ENCODE assay signal across 9 mouse cellular contexts in the genomic region with DNA sequence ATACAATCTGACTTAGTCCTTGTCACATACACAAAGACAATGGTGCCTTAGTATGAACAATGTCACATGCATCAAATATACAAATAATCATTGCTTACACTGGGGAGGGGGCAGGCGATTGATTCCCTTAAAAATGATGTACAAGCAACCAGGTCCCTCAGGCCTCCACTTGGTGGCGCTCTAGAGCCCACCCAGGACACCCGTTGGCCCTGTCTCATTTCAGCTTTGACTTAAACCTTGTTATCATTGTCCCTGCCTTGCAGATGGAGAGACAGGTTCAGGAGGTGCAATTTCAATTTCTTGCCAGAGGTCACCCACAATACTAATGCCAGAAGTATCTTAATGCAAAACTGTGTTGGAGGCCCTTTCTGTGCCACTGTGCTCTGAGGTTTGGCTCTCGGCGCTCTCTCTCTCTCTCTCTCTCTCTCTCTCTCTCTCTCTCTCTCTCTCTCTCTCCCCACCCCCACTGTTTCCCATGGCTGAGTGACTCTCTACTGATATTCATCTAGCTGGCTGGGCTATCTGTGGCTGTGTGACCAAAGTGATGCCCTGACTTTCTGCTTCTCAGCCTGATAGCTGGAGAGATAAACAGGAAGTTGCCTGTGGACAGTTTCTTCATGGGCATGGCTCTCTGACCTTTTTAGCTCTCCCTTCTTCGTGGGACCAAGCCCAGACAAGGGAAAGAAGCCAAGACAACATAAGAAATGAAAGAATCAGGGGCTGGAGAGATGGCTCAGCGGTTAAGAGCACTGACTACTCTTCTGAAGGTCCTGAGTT. TPM values are rescaled to one million over a fixed set of nuclear protein-coding genes. Genes with fewer than 3 reads are reported as not detected.
DNase-seq lines count a peak whose midpoint lies in the region; ATAC-seq lines count a peak whose summit lies in the region.
"Had no signal": no experiment of that assay in that cellular context is flagged by ENCODE, and none has a peak within 500 bp of the region (broad histone marks: within the 10 kb centered on the region; RNA-seq: fewer than 3 reads in every experiment).

No protein-coding gene starts in this region.

- no peak overlapping the region for H3K27ac ChIP-seq in intestine, embryonic 14.5 days (ENCODE audit: low read depth)
- no peak overlapping the region for H3K27ac ChIP-seq in intestine, embryonic 15.5 days
- peak overlapping the region; percentile 89 for H3K27ac ChIP-seq in limb, embryonic 10.5 days
- no peak overlapping the region for H3K27ac ChIP-seq in neural tube, embryonic 11.5 days (ENCODE audit: low read depth, low read length)
- no peak overlapping the region for H3K27ac ChIP-seq in forebrain, embryonic 14.5 days (ENCODE audit: low read depth, low read length)

- no peaks in the 10 kb centered on the region for H3K27me3 ChIP-seq in intestine, embryonic 14.5 days (replicated peaks; ENCODE audit: control insufficient read depth, insufficient read depth, low read length)
- no peaks in the 10 kb centered on the region for H3K27me3 ChIP-seq in intestine, embryonic 15.5 days (replicated peaks)
- no peaks in the 10 kb centered on the region for H3K27me3 ChIP-seq in limb, embryonic 10.5 days (ENCODE audit: low read depth, poor library complexity, severe bottlenecking)
- H3K27me3 ChIP-seq in neural tube, embryonic 11.5 days (ENCODE audit: control insufficient read depth, insufficient read depth, low read length) = no peaks in the 10 kb centered on the region
- H3K27me3 ChIP-seq in forebrain, embryonic 14.5 days (replicated peaks; ENCODE audit: control insufficient read depth, insufficient read depth, low read length) = no peaks in the 10 kb centered on the region

- no peak overlapping the region for H3K4me2 ChIP-seq in intestine, embryonic 14.5 days (ENCODE audit: low read length)
- no peak overlapping the region for H3K4me2 ChIP-seq in intestine, embryonic 15.5 days (replicated peaks)
- H3K4me2 ChIP-seq in neural tube, embryonic 11.5 days (ENCODE audit: low read depth) = no peak overlapping the region
- no peak overlapping the region for H3K4me2 ChIP-seq in forebrain, embryonic 14.5 days (ENCODE audit: low read length)

- H3K9ac ChIP-seq in intestine, embryonic 14.5 days (ENCODE audit: low read length) = no peak overlapping the region
- no peak overlapping the region for H3K9ac ChIP-seq in intestine, embryonic 15.5 days
- no peak overlapping the region for H3K9ac ChIP-seq in neural tube, embryonic 11.5 days (ENCODE audit: low read length)
- no peak overlapping the region for H3K9ac ChIP-seq in forebrain, embryonic 14.5 days (ENCODE audit: low read length)

- DNase-seq in intestine, embryonic 14.5 days (ENCODE audit: low spot score) = peak; percentile 74
- peak; percentile 35 for DNase-seq in CD4-positive helper T cell, adult 2 months (ENCODE audit: low read depth, low spot score)
- DNase-seq in ZHBTc4 (ENCODE audit: low read depth, low spot score) = peak; percentile 83
- DNase-seq in limb, embryonic 10.5 days (ENCODE audit: low spot score) = peak; percentile 79
- DNase-seq in neural tube, embryonic 11.5 days (ENCODE audit: low spot score) = peak; percentile 69
- no peak for DNase-seq in forebrain, embryonic 14.5 days (ENCODE audit: low spot score)

- no peaks in the 10 kb centered on the region for H3K9me3 ChIP-seq in intestine, embryonic 14.5 days (ENCODE audit: control insufficient read depth, low read length)
- H3K9me3 ChIP-seq in intestine, embryonic 15.5 days = no peaks in the 10 kb centered on the region
- H3K9me3 ChIP-seq in limb, embryonic 10.5 days (replicated peaks) = no peaks in the 10 kb centered on the region
- H3K9me3 ChIP-seq in neural tube, embryonic 11.5 days (ENCODE audit: control insufficient read depth, low read length) = no peaks in the 10 kb centered on the region
- no peaks in the 10 kb centered on the region for H3K9me3 ChIP-seq in forebrain, embryonic 14.5 days (replicated peaks; ENCODE audit: control insufficient read depth, low read length)
- H3K9me3 ChIP-seq: megakaryocyte, embryonic 14.5 days had no signal

- ATAC-seq in intestine, embryonic 14.5 days (replicated peaks; ENCODE audit: low FRiP score, low TSS enrichment, low read depth) = no peak
- ATAC-seq in intestine, embryonic 15.5 days = no peak
- 0 out of 2 replicates have a peak, but pooled peaks have one; percentile 40 for ATAC-seq in erythroblast, adult 5-6 weeks (replicated peaks; ENCODE audit: low FRiP score, poor library complexity, severe bottlenecking)
- ATAC-seq in neural tube, embryonic 11.5 days (ENCODE audit: insufficient read depth, low FRiP score, low TSS enrichment) = no peak
- no peak for ATAC-seq in forebrain, embryonic 14.5 days

- no peaks in the 10 kb centered on the region for H3K36me3 ChIP-seq in intestine, embryonic 14.5 days (ENCODE audit: control insufficient read depth, insufficient read depth, low read length)
- H3K36me3 ChIP-seq in intestine, embryonic 15.5 days = no peaks in the 10 kb centered on the region
- no peaks in the 10 kb centered on the region for H3K36me3 ChIP-seq in limb, embryonic 10.5 days
- no peaks in the 10 kb centered on the region for H3K36me3 ChIP-seq in neural tube, embryonic 11.5 days (ENCODE audit: control insufficient read depth, insufficient read depth, low read length)
- H3K36me3 ChIP-seq in forebrain, embryonic 14.5 days (ENCODE audit: control insufficient read depth, insufficient read depth, low read length) = no peaks in the 10 kb centered on the region

- WGBS in intestine, embryonic 14.5 days = 48% methylated on average over 7 of the region's 7 CpGs
- WGBS in intestine, embryonic 15.5 days = 51% methylated on average over 7 of the region's 7 CpGs
- WGBS in limb, embryonic 10.5 days = 48% methylated on average over 7 of the region's 7 CpGs
- WGBS in neural tube, embryonic 11.5 days = 47% methylated on average over 7 of the region's 7 CpGs
- WGBS in forebrain, embryonic 14.5 days = 46% methylated on average over 7 of the region's 7 CpGs

- H3K4me1 ChIP-seq in intestine, embryonic 14.5 days (replicated peaks; ENCODE audit: control insufficient read depth, insufficient read depth, low read length) = peaks cover 17% of the 10 kb centered on the region
- H3K4me1 ChIP-seq in intestine, embryonic 15.5 days (replicated peaks) = peaks cover 17% of the 10 kb centered on the region
- peaks cover 86% of the 10 kb centered on the region for H3K4me1 ChIP-seq in limb, embryonic 10.5 days
- H3K4me1 ChIP-seq in neural tube, embryonic 11.5 days (ENCODE audit: control insufficient read depth, insufficient read depth, low read length) = peaks cover 9% of the 10 kb centered on the region
- H3K4me1 ChIP-seq in forebrain, embryonic 14.5 days (ENCODE audit: control insufficient read depth, insufficient read depth, low read length) = peaks cover 9% of the 10 kb centered on the region

- no peak overlapping the region for H3K4me3 ChIP-seq in intestine, embryonic 14.5 days (ENCODE audit: low read depth, low read length)
- H3K4me3 ChIP-seq in intestine, embryonic 15.5 days (replicated peaks) = no peak overlapping the region
- H3K4me3 ChIP-seq in limb, embryonic 10.5 days = no peak overlapping the region
- H3K4me3 ChIP-seq in neural tube, embryonic 11.5 days (ENCODE audit: low read depth, low read length) = no peak overlapping the region
- no peak overlapping the region for H3K4me3 ChIP-seq in forebrain, embryonic 14.5 days (ENCODE audit: low read depth, low read length)
- H3K4me3 ChIP-seq: megakaryocyte, embryonic 14.5 days had no signal

RNA-seq across cellular contexts. Expression of a gene that starts 35.7 kb away (rescaled TPM):
- not detected in 2 replicates for polyA plus RNA-seq in intestine, embryonic 14.5 days (2014; fragmentation: Nextera tagmentation; extraction: Ambion mirVana)
- polyA plus RNA-seq in intestine, embryonic 15.5 days (2015; fragmentation: Nextera tagmentation; extraction: Ambion mirVana) = not detected in 2 replicates
- not detected in 2 replicates for total RNA-seq in erythroblast, adult 5-6 weeks (2015; ENCODE audit: low replicate concordance)
- total RNA-seq in erythroblast, adult 5-6 weeks (2017; ENCODE audit: low replicate concordance) = not detected in 2 replicates
- 0.45 TPM in 1 of 2 replicates, not detected in the other for polyA plus RNA-seq in limb, embryonic 10.5 days (2016; fragmentation: Nextera tagmentation; extraction: Ambion mirVana)
- 0.34 TPM in 1 of 2 replicates, not detected in the other for polyA plus RNA-seq in neural tube, embryonic 11.5 days (2014; fragmentation: Nextera tagmentation; extraction: Ambion mirVana)
- polyA plus RNA-seq in forebrain, embryonic 14.5 days (2014; fragmentation: Nextera tagmentation; extraction: Ambion mirVana) = not detected in 2 replicates
